Mouse (Mus musculus) lung, adult 2 months (tissue): Measurements from ENCODE around the gene Ppm1e. TPM values are rescaled to one million over a fixed set of nuclear protein-coding genes. Genes with fewer than 3 reads are reported as not detected.

Experiments
- DNase-seq: peaks from one replicate; pipeline ENCODE4 v3.0.0; 2022
- H3K4me1 ChIP-seq: fragments of 200-500 bp; 2 replicates; pipeline ENCODE4 v1.6.1; 2011; ENCODE audit warnings: low read length; ENCODE audit not compliant: control insufficient read depth, insufficient read depth
- H3K4me3 ChIP-seq: fragments of 200-500 bp; replicated peaks from 2 replicates; pipeline ENCODE3; 2011; ENCODE audit warnings: low read depth, mild to moderate bottlenecking, control low read depth, low read length; ENCODE audit errors: extremely low read depth
- CTCF ChIP-seq: fragments of 200-500 bp; IDR thresholded peaks from 2 replicates; pipeline ENCODE4 v1.5.1; 2011; ENCODE audit warnings: mild to moderate bottlenecking, low read length, control low read depth; ENCODE audit not compliant: insufficient read depth
- POLR2A ChIP-seq: fragments of 200-500 bp; IDR thresholded peaks from 2 replicates; pipeline ENCODE4 v1.6.1; 2011; ENCODE audit warnings: low read depth, mild to moderate bottlenecking, control low read depth, low read length, borderline replicate concordance; ENCODE audit errors: extremely low read depth
- WGBS: fragments of 180-500 bp; shearing (Covaris S2); methylation state at CpG from one replicate; pipeline ENCODE4 v1.1.7; 2018; 5-methylcytosine and 5-hydroxymethylcytosine counted together
- polyA plus RNA-seq: library from polyadenylated mRNA; depleted of rRNA; stranded (reverse); fragments of >200 nt; gene quantifications from 2 replicates; pipeline ENCODE4 v1.2.3, GENCODE M21; 2012

Ppm1e gene
- polyA plus RNA-seq, 1 experiment = 0.46 TPM

GRCm38 (mm10) chr11:87313533-87313932 lies 45.3 kb downstream of the Ppm1e start:
- 33% methylated on average over 3 of the region's 3 CpGs for WGBS
- H3K4me3 ChIP-seq = no peak overlapping the region
- no peaks in the 10 kb centered on the region for H3K4me1 ChIP-seq
- no peak for DNase-seq
- TF ChIP-seq CTCF (no peak), POLR2A (no peak)

GRCm38 (mm10) chr11:87310309-87310708 lies 48.5 kb downstream of the Ppm1e start:
- Histone ChIP-seq H3K4me3 (no peak overlapping the region), H3K4me1 (no peaks in the 10 kb centered on the region)
- DNase-seq = no peak
- TF ChIP-seq POLR2A = no peak
- no peak for TF ChIP-seq CTCF
- 76% methylated on average over 2 of the region's 2 CpGs for WGBS

- TF ChIP-seq POLR2A = no peak
- TF ChIP-seq CTCF = no peak
- H3K4me3 ChIP-seq = no peak overlapping the region
- 46% methylated on average over 8 of the region's 8 CpGs for WGBS
- no peak for DNase-seq
- H3K4me1 ChIP-seq = no peaks in the 10 kb centered on the region
Measured at GRCm38 (mm10) chr11:87309329-87310074, 49.3 kb downstream of the Ppm1e start.

- H3K4me3 ChIP-seq = no peak overlapping the region
- WGBS = 58% methylated on average over 5 of the region's 5 CpGs
- H3K4me1 ChIP-seq = no peaks in the 10 kb centered on the region
- TF ChIP-seq CTCF = no peak
- no peak for TF ChIP-seq POLR2A
- DNase-seq = no peak
Measured at GRCm38 (mm10) chr11:87299066-87299465, 59.8 kb downstream of the Ppm1e start.

DNA sequence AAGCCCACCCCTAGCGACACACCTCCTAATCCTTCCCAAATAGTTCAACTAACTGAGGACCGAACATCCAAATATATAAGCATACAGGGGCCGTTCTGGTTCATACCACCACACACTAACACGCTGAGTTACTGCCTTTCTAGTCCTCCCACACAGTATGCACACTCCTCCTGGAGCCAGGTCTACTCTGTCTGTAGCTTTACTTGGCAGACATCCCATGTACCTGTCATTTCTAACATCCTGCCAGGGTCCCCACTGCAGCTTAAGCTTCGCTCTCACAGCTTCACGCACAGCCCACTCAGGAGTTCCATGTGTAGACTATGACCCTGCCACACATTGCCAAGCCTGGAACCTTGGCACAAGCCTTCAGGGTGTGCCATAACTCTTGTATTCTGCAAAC lies 62.4 kb downstream of the Ppm1e start:
- no peak for DNase-seq
- no peak for TF ChIP-seq POLR2A
- TF ChIP-seq CTCF = no peak
- Histone ChIP-seq H3K4me3 (no peak overlapping the region), H3K4me1 (no peaks in the 10 kb centered on the region)
- WGBS = 88% methylated on average over 6 of the region's 6 CpGs

DNA sequence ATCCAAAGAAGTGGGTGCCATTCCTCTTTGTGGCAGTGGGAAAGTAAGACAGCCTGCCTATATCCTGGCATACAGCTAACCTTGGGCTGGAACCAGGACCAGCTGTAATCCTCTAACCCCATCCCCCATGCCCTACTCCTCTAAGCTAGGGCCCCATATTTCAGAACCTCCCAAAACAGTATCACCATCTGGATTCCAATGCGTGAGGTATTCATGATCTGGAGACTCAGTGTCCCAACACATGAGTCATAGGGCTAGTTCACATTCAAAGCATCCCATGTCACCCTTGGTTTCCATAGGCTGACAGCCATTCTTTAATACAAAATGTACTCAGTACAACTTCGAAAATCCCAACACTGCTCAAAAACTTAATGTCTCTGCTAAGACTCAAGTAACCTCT lies 63.2 kb downstream of the Ppm1e start:
- TF ChIP-seq POLR2A = no peak
- Histone ChIP-seq H3K4me3 (no peak overlapping the region), H3K4me1 (no peaks in the 10 kb centered on the region)
- 86% methylated on average over 2 of the region's 2 CpGs for WGBS
- no peak for DNase-seq

DNA sequence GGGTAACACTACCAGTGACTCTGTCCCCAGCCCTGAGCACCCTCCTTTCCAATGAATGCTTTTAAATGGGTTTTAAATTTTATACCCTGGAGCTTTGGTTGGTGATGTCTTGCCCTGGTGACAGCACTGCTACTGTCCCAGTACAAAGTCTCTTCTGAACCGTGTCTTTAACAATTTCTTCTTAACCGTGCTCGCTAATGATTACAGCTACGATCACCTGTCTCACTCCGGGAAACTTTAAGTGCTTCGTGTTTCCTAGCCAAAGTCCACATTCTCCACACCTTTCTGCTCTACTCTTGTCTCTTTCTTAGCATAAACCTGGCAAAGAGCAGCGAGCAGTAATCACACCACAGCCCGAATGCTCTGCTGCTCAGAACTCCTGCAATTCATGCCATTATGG lies 69.5 kb downstream of the Ppm1e start:
- H3K4me3 ChIP-seq = no peak overlapping the region
- 85% methylated on average over 8 of the region's 8 CpGs for WGBS
- no peaks in the 10 kb centered on the region for H3K4me1 ChIP-seq
- TF ChIP-seq CTCF (no peak), POLR2A (no peak)
- DNase-seq = no peak

DNA sequence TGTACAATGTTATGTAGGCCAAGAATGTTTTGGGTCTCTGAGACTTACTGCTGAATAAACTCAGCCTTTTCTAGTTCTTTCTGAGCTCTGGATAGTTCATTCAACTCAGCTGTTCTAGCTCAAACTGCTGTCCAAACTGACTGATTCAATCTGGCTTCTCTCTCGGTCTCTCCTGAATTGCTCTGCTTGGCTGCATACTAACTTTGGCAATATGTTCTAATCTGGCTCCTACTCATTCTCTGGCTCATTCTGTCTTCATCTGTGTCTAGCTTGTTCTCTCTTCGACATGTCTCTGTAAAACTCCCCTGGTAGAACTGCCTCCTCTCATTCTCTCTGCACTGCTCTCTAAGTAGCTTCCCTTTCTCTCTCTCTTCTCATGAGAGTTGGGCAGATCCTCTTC lies 72.6 kb downstream of the Ppm1e start:
- no peak overlapping the region for H3K4me3 ChIP-seq
- TF ChIP-seq CTCF (no peak), POLR2A (no peak)
- 79% methylated on average over 2 of the region's 2 CpGs for WGBS
- H3K4me1 ChIP-seq = no peaks in the 10 kb centered on the region
- no peak for DNase-seq

DNA sequence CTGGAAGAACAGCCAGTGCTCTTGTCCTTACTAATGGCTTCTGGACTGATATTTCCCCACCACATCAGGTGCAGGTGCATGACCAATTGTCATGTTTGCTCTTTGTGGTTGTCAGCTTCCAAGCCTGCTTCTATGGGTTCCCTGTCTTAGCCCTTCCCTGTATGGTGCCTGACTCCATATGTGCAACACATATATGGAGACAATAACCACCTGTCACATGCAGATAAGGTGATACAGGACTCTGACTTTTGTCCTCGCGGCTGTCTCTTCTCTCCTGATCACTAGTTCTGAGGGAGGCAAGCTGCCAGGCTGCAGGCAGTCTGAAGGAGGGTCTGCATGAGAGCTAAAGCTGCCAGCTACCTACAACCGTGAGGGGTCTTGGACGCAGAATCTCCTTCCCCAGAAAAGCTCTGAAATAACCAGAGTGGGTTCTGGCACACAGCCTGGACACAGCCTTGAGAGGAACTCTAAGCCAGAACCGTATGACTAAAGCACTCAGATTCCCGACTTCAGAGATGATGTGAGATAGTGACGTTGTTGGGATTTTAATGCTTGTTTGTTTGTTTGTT lies 76.8 kb downstream of the Ppm1e start:
- no peak for DNase-seq
- Histone ChIP-seq H3K4me1 (no peaks in the 10 kb centered on the region), H3K4me3 (no peak overlapping the region)
- TF ChIP-seq POLR2A (no peak), CTCF (no peak)
- 67% methylated on average over 7 of the region's 7 CpGs for WGBS

DNA sequence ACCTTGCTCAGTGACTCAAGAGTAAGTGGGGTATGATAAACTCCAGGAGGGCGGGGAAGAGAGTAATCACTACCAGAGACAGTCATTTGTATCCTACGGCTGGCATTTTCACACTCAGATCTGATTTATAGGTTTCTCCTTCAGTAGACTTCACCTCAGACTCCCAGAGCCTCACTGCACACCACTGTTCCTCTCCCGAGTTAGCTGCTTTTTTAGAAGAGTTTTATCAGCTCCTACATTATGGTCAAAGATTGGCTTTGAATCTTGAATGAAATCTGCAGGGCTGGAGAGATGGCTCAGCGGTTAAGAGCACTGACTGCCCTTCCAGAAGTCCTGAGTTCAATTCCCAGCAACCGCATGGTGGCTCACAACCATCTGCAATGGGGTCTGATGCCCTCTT lies 79.4 kb downstream of the Ppm1e start:
- WGBS = 68% methylated on average over 5 of the region's 5 CpGs
- no peak for DNase-seq
- no peaks in the 10 kb centered on the region for H3K4me1 ChIP-seq
- H3K4me3 ChIP-seq = no peak overlapping the region
- TF ChIP-seq POLR2A (no peak), CTCF (no peak)
